Mouse (Mus musculus) small intestine, adult 2 months (tissue): ENCODE data around the gene Slain1.

Experiments used
- CTCF ChIP-seq: fragments of 200-500 bp; IDR thresholded peaks from 2 replicates; pipeline ENCODE4 v1.5.1; 2012; ENCODE audit warnings: low read depth, mild to moderate bottlenecking, control low read depth, inconsistent platforms, low read length, moderate library complexity, mixed read lengths; ENCODE audit not compliant: insufficient replicate concordance, insufficient read length; ENCODE audit errors: extremely low read depth
- POLR2A ChIP-seq: fragments of 200-500 bp; IDR thresholded peaks from 2 replicates; pipeline ENCODE4 v1.6.1; 2012; ENCODE audit warnings: low read depth, mild to moderate bottlenecking, control low read depth, inconsistent platforms, low read length, moderate library complexity

GRCm38 (mm10) chr14:103717979-103718378 is 68.0 kb downstream of the Slain1 start:
- TF ChIP-seq CTCF = no peak
- no peak for TF ChIP-seq POLR2A
